Mouse (Mus musculus) cerebellum, postnatal 10 days (tissue): ENCODE data around the gene Prl3d2.
"Not testable (repeated sequence)": the region's sequence is repeated elsewhere in the genome, so short reads cannot be mapped to it uniquely, and the experiment has no call there.

Experiments used
- DNase-seq, 2 experiments: peaks; one replicate each; pipeline ENCODE4 v3.0.0; 2021; ENCODE audit warnings: mixed read lengths in 2 of 2

Gene Prl3d2

GRCm38 (mm10) chr13:27121398-27121797, at the start of gene Prl3d2:
Gene Prl3d2, plus strand, starts transcription at chr13:27121698.
- not testable (repeated sequence) for DNase-seq

DNA sequence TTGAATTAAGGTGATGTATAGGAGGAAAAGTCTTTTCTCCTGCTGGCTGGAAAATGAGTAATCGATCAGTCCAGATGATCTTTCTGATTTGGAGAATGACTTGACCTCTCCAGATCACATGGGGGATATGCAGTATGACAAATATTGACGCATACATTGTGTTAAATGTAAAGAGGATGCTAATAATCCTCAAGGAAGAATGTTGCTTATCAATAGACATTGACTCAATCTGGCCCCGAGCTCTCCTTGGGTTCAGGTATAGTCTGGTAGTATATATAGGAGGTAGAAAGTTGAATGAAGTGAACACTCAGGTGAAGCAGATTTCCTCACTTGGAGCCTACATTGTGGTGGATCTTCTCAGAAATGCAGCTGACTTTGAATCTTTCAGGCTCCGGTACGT, 27.6 kb upstream of the Prl3d2 start, which contains the start of gene Prl3d1:
TSS of gene Prl3d1 (plus strand) at position 301 of the 400 bp plus-strand sequence.
- DNase-seq, result not testable (repeated sequence)

- DNase-seq, result no peak
Observed at GRCm38 (mm10) chr13:27148264-27148663, 26.8 kb downstream of the Prl3d2 start.

GRCm38 (mm10) chr13:27156490-27156889, 35.0 kb downstream of the Prl3d2 start, which contains the start of gene Prl3d3:
Gene Prl3d3, plus strand, starts transcription at chr13:27156790.
- DNase-seq, result not testable (repeated sequence)
